ENCODE assay signal across 19 mouse cellular contexts in the genomic region with DNA sequence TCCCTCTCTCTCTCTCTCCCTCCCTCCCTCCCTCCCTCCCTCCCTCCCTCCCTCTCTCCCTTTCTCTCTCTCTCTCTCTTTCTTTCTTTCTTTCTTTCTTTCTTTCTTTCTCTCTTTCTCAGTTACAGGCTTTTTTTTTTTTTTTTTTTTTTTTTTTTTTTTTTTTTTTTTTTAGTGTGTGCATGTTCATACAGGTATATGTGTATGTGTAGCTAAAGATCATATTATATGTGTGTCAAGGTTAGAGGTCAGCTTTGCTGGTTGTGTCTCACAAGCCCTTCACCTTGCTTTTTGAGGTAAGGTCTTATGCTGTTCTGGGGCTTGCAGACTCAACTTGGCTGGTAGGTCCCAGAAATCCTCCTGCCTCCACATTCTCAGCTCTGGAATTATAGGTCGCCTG.
"Had no signal": no experiment of that assay in that cellular context is flagged by ENCODE, and none has a peak within 500 bp of the region (broad histone marks: within the 10 kb centered on the region; RNA-seq: fewer than 3 reads in every experiment).

No protein-coding gene starts in this region.

- H3K9me3 ChIP-seq: heart, embryonic 10.5 days; heart, embryonic 12.5 days; heart, embryonic 13.5 days; heart, embryonic 15.5 days; hindbrain, embryonic 10.5 days; hindbrain, embryonic 12.5 days; hindbrain, embryonic 13.5 days; hindbrain, embryonic 15.5 days; intestine, embryonic 15.5 days; kidney, embryonic 15.5 days had no signal

- H3K4me2 ChIP-seq: heart, embryonic 11.5 days; heart, embryonic 12.5 days; heart, embryonic 13.5 days; heart, embryonic 15.5 days; hindbrain, embryonic 13.5 days; hindbrain, embryonic 14.5 days; hindbrain, embryonic 15.5 days; intestine, embryonic 15.5 days; kidney, embryonic 15.5 days had no signal

- DNase-seq: layer of hippocampus, adult 9-11 months; layer of hippocampus, postnatal 36 days had no signal

- H3K27ac ChIP-seq: heart, embryonic 10.5 days; heart, embryonic 13.5 days; heart, embryonic 15.5 days; hindbrain, embryonic 10.5 days; hindbrain, embryonic 12.5 days; hindbrain, embryonic 14.5 days; intestine, embryonic 15.5 days; kidney, embryonic 15.5 days; kidney, postnatal 0 days; layer of hippocampus, adult 2 months; left cerebral cortex, adult 2 months had no signal

- ATAC-seq: inflammation-experienced regulatory T-cells, adult 6 months; intestine, postnatal 0 days had no signal

- H3K9ac ChIP-seq: heart, embryonic 13.5 days; heart, embryonic 15.5 days; hindbrain, embryonic 12.5 days; hindbrain, embryonic 13.5 days; hindbrain, embryonic 14.5 days; hindbrain, embryonic 15.5 days; intestine, embryonic 15.5 days; kidney, embryonic 15.5 days had no signal

- H3K4me3 ChIP-seq: heart, embryonic 10.5 days; heart, embryonic 12.5 days; heart, embryonic 13.5 days; heart, embryonic 15.5 days; hindbrain, embryonic 10.5 days; hindbrain, embryonic 12.5 days; hindbrain, embryonic 13.5 days; hindbrain, embryonic 15.5 days; intestine, embryonic 15.5 days; kidney, embryonic 15.5 days; layer of hippocampus, adult 2 months; left cerebral cortex, adult 2 months had no signal

- H3K4me1 ChIP-seq: heart, embryonic 12.5 days; heart, embryonic 13.5 days; intestine, embryonic 15.5 days had no signal

- H3K36me3 ChIP-seq: heart, embryonic 10.5 days; heart, embryonic 12.5 days; heart, embryonic 13.5 days; heart, embryonic 15.5 days; hindbrain, embryonic 10.5 days; hindbrain, embryonic 12.5 days; hindbrain, embryonic 13.5 days; hindbrain, embryonic 15.5 days; intestine, embryonic 15.5 days; kidney, embryonic 15.5 days had no signal

- H3K27me3 ChIP-seq: heart, embryonic 15.5 days; hindbrain, embryonic 15.5 days; intestine, embryonic 15.5 days had no signal
